In genomic region chr8:83699566-83699965, GRCm38 (mm10) we compare ENCODE assay signal across 8 mouse cellular contexts. TPM values are rescaled to one million over a fixed set of nuclear protein-coding genes. Genes with fewer than 3 reads are reported as not detected.
A peak's percentile ranks its signal among the peaks of the same experiment; 100 is the strongest.
DNase-seq lines count a peak whose midpoint lies in the region; ATAC-seq and TF ChIP-seq lines count a peak whose summit lies in the region.

No protein-coding gene starts in this region.

- ATAC-seq in hindbrain, embryonic 13.5 days (ENCODE audit: low FRiP score), result no peak

- H3K9me3 ChIP-seq in hindbrain, embryonic 13.5 days, result no peaks in the 10 kb centered on the region
- H3K9me3 ChIP-seq in midbrain, embryonic 10.5 days (replicated peaks), result no peaks in the 10 kb centered on the region

- H3K27ac ChIP-seq in kidney, adult 2 months (ENCODE audit: insufficient read depth, low read depth, low read length), result peak overlapping the region; percentile 86
- peak overlapping the region; percentile 82 for H3K27ac ChIP-seq in hindbrain, embryonic 13.5 days
- H3K27ac ChIP-seq in midbrain, embryonic 10.5 days (replicated peaks), result peak overlapping the region; percentile 94

- peak overlapping the region; percentile 68 for H3K4me3 ChIP-seq in kidney, adult 2 months (ENCODE audit: insufficient read depth, low read depth, low read length)
- H3K4me3 ChIP-seq in hindbrain, embryonic 13.5 days, result peak overlapping the region; percentile 90
- peak overlapping the region; percentile 89 for H3K4me3 ChIP-seq in midbrain, embryonic 10.5 days

- H3K36me3 ChIP-seq in kidney, adult 2 months (ENCODE audit: control insufficient read depth, insufficient read depth, low read length), result no peaks in the 10 kb centered on the region
- H3K36me3 ChIP-seq in hindbrain, embryonic 13.5 days, result no peaks in the 10 kb centered on the region
- H3K36me3 ChIP-seq in midbrain, embryonic 10.5 days, result no peaks in the 10 kb centered on the region

- TF ChIP-seq CTCF in kidney, adult 2 months (conservative IDR thresholded peaks at IDR 0.05; ENCODE audit: insufficient read depth, insufficient read length, low read depth, low read length), result no peak

- no peak for DNase-seq in kidney, adult 2 months
- DNase-seq in kidney, postnatal 10 days, result no peak
- peak; percentile 63 for DNase-seq in NIH3T3 (ENCODE audit: low read depth)
- no peak for DNase-seq in midbrain, embryonic 10.5 days (ENCODE audit: low spot score)
- DNase-seq in left cerebral cortex, postnatal 14 days (ENCODE audit: low spot score in 2 of 2), result no peak
- no peak for DNase-seq in gastrocnemius, adult 18-20 months (ENCODE audit: low spot score)
- no peak for DNase-seq in frontal cortex, postnatal 25 days (ENCODE audit: low spot score in 2 of 2)

- peaks cover 21% of the 10 kb centered on the region for H3K4me1 ChIP-seq in kidney, adult 2 months (ENCODE audit: control insufficient read depth, insufficient read depth, low read length)
- peaks cover 41% of the 10 kb centered on the region for H3K4me1 ChIP-seq in hindbrain, embryonic 13.5 days (replicated peaks)
- peaks cover 36% of the 10 kb centered on the region for H3K4me1 ChIP-seq in midbrain, embryonic 10.5 days

- no peaks in the 10 kb centered on the region for H3K27me3 ChIP-seq in kidney, adult 2 months (replicated peaks; ENCODE audit: control insufficient read depth, insufficient read depth, low read length)
- no peaks in the 10 kb centered on the region for H3K27me3 ChIP-seq in hindbrain, embryonic 13.5 days
- H3K27me3 ChIP-seq in midbrain, embryonic 10.5 days (ENCODE audit: low read depth, poor library complexity, severe bottlenecking), result 0 out of 2 replicates have a peak, but pooled peaks cover 8% of the 10 kb centered on the region

- intact Hi-C loops in left cerebral cortex, postnatal 14 days (cut with DNase I), result no loop called here

- peak overlapping the region; percentile 91 for H3K4me2 ChIP-seq in hindbrain, embryonic 13.5 days

- peak overlapping the region; percentile 98 for H3K9ac ChIP-seq in hindbrain, embryonic 13.5 days

- no peak for TF ChIP-seq POLR2A in kidney, adult 2 months (IDR thresholded peaks at IDR 0.05; ENCODE audit: low read depth, low read length)

- WGBS in kidney, adult 2 months, result 12% methylated on average over 9 of the region's 9 CpGs
- 41% methylated on average over 9 of the region's 9 CpGs for WGBS in hindbrain, embryonic 13.5 days
- WGBS in midbrain, embryonic 10.5 days, result 49% methylated on average over 9 of the region's 9 CpGs

RNA-seq across cellular contexts. Expression of gene Pkn1, which starts 0.6 kb away (rescaled TPM):
- 81.9 and 98.1 TPM in 2 replicates for polyA plus RNA-seq in kidney, adult 2 months (2012; rRNA removed)
- 20.7 and 23.7 TPM in 2 replicates for polyA plus RNA-seq in hindbrain, embryonic 13.5 days (2015; fragmentation: Nextera tagmentation; extraction: Ambion mirVana)
- polyA plus RNA-seq in midbrain, embryonic 10.5 days (2016; fragmentation: Nextera tagmentation; extraction: Ambion mirVana), result 22.8 and 27.0 TPM in 2 replicates
- total RNA-seq in left cerebral cortex, postnatal 14 days (2021), result 10 to 100 TPM; 63.8 to 74.1 TPM
- 10 to 100 TPM; 23.0 to 24.3 TPM for total RNA-seq in gastrocnemius, adult 18-20 months (2021)

RNA-seq across cellular contexts. Expression of gene Ddx39, which starts 15.4 kb away (rescaled TPM):
- 25.1 and 28.7 TPM in 2 replicates for polyA plus RNA-seq in kidney, adult 2 months (2012; rRNA removed)
- 116 and 119 TPM in 2 replicates for polyA plus RNA-seq in hindbrain, embryonic 13.5 days (2015; fragmentation: Nextera tagmentation; extraction: Ambion mirVana)
- 314 and 357 TPM in 2 replicates for polyA plus RNA-seq in midbrain, embryonic 10.5 days (2016; fragmentation: Nextera tagmentation; extraction: Ambion mirVana)
- 10 to 100 TPM; 18.4 to 19.7 TPM for total RNA-seq in left cerebral cortex, postnatal 14 days (2021)
- 10 to 100 TPM; 10.0 to 11.1 TPM for total RNA-seq in gastrocnemius, adult 18-20 months (2021)

RNA-seq across cellular contexts. Expression of gene Ptger1, which starts 33.1 kb away (rescaled TPM):
- 21.8 and 23.3 TPM in 2 replicates for polyA plus RNA-seq in kidney, adult 2 months (2012; rRNA removed)
- polyA plus RNA-seq in hindbrain, embryonic 13.5 days (2015; fragmentation: Nextera tagmentation; extraction: Ambion mirVana), result 0.38 and 0.70 TPM in 2 replicates
- polyA plus RNA-seq in midbrain, embryonic 10.5 days (2016; fragmentation: Nextera tagmentation; extraction: Ambion mirVana), result 0.29 and 0.38 TPM in 2 replicates
- 1 to 10 TPM; 1.4 to 1.5 TPM for total RNA-seq in left cerebral cortex, postnatal 14 days (2021)
- under 1 TPM in 1 of 2 experiments, not detected in 1; 0.09 TPM for total RNA-seq in gastrocnemius, adult 18-20 months (2021)

RNA-seq across cellular contexts. Expression of gene Adgre5, which starts 41.6 kb away (rescaled TPM):
- polyA plus RNA-seq in kidney, adult 2 months (2012; rRNA removed), result 45.1 and 46.6 TPM in 2 replicates
- polyA plus RNA-seq in hindbrain, embryonic 13.5 days (2015; fragmentation: Nextera tagmentation; extraction: Ambion mirVana), result 12.3 and 13.0 TPM in 2 replicates
- 8.0 and 13.4 TPM in 2 replicates for polyA plus RNA-seq in midbrain, embryonic 10.5 days (2016; fragmentation: Nextera tagmentation; extraction: Ambion mirVana)
- total RNA-seq in left cerebral cortex, postnatal 14 days (2021), result 10 to 100 TPM; 11.2 to 11.8 TPM
- total RNA-seq in gastrocnemius, adult 18-20 months (2021), result 10 to 100 TPM; 16.9 to 22.9 TPM

RNA-seq across cellular contexts. Expression of gene Gipc1, which starts 47.1 kb away (rescaled TPM):
- polyA plus RNA-seq in kidney, adult 2 months (2012; rRNA removed), result 57.6 and 66.6 TPM in 2 replicates
- 155 and 159 TPM in 2 replicates for polyA plus RNA-seq in hindbrain, embryonic 13.5 days (2015; fragmentation: Nextera tagmentation; extraction: Ambion mirVana)
- polyA plus RNA-seq in midbrain, embryonic 10.5 days (2016; fragmentation: Nextera tagmentation; extraction: Ambion mirVana), result 233 and 242 TPM in 2 replicates
- 100 to 1,000 TPM; 104 to 109 TPM for total RNA-seq in left cerebral cortex, postnatal 14 days (2021)
- total RNA-seq in gastrocnemius, adult 18-20 months (2021), result 10 to 100 TPM; 16.6 to 16.9 TPM

Comparison
In these comparisons a context has a peak if more than half of its experiments do, and no peak if none do; other contexts are left out.
1. RNA of gene Ptger1, which starts 33.1 kb away (polyA plus RNA-seq): 21.8 to 23.3 TPM in kidney, adult 2 months; 0.38 to 0.70 TPM in hindbrain, embryonic 13.5 days and 0.29 to 0.38 TPM in midbrain, embryonic 10.5 days; every median in the first group is over 10 times any median in the second.
2. Peak in every context shown above with its lines, with median percentiles within 50 percentile points of each other: H3K27ac ChIP-seq and H3K4me3 ChIP-seq.